Mouse (Mus musculus) ovary, adult 18-20 months (tissue): ENCODE measurements around the gene Stard13.

ENCODE experiments used
- DNase-seq: peaks from one replicate; pipeline ENCODE4 v3.0.0; 2022; ENCODE audit warnings: low spot score, mixed read lengths

Stard13 gene

GRCm38 (mm10) chr5:151180176-151180785, 53.4 kb downstream of the Stard13 start:
- DNase-seq = no peak

GRCm38 (mm10) chr5:151177171-151177570, 56.5 kb downstream of the Stard13 start:
- DNase-seq = no peak

DNA sequence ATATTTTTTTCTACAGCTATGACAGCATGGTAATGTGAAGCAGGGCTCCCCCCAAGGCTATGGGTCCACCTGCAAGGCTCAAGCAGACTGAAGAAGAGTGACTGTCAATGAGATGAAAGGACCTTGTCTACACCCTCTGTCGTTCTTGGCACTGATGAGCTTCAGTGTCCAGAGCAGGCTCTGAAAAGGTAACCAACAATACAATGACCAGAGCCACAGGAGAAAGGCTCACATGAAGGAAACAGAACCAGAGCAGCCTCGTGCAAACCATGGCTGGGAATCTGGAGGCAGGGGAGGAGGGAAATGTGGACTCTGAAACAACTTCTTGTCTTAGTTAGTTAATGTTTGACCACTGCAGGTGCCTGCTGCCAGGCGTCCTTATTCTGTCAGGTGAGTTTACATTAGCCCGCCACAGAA, 57.7 kb downstream of the Stard13 start:
- no peak for DNase-seq

GRCm38 (mm10) chr5:151174485-151175460, 58.9 kb downstream of the Stard13 start:
- no peak for DNase-seq

- no peak for DNase-seq
Observed at GRCm38 (mm10) chr5:151173774-151174173, 59.9 kb downstream of the Stard13 start.

- no peak for DNase-seq
Observed at GRCm38 (mm10) chr5:151170168-151170750, 63.4 kb downstream of the Stard13 start.

- no peak for DNase-seq
Observed at GRCm38 (mm10) chr5:151168191-151168590, 65.4 kb downstream of the Stard13 start.

- DNase-seq = no peak
Observed at GRCm38 (mm10) chr5:151167641-151168040, 66.0 kb downstream of the Stard13 start.

GRCm38 (mm10) chr5:151166266-151166665, 67.4 kb downstream of the Stard13 start:
- DNase-seq = no peak

DNA sequence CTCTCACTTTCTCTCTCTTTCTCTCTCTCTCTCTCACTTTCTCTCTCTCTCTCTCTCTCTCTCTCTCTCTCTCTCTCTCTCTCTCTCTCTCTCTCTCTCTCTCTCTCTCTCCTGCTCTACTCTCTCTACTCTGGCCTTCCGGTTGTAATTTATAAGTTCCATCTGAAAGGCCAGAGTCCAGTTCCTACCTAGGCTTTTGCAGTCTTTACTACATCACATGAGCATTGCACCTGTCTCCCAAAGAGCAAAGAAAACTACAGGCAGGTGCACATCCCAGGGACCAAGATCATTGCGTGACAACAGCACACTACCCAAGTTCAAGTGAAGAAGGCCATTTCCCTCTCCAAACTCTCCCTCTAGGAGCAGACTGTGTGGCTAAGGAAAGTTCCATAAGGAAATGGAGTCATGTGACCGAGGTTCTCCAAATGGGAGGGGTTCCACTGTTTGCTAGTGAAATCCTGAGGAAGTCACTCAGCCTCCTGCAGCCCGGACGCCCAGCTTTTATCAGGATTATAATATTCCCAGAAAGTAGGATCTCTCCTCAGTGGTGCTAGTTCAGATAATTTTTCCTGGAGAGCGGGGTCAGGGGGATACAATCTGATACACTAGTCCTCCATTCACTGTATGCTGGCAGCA, 68.1 kb downstream of the Stard13 start:
- no peak for DNase-seq

DNA sequence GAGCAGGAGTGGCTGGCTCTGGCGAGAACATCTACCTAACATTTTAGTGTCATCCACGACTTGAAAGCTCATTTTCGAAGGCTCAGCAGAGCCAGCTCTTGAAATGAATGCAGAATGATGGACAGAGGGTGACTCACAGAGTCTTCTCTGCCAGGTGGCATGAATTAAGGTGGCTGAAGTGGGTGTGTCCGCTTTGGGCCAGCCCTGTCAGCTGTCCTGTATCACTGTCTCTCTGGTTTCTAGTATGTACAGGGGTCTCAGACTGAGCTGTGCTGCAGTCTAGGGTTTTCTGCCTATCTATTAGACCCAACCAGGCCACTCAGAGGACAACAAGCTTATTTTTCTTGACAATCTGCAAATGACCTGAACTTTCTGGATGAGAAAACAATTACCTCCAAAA, 68.8 kb downstream of the Stard13 start:
- no peak for DNase-seq

DNA sequence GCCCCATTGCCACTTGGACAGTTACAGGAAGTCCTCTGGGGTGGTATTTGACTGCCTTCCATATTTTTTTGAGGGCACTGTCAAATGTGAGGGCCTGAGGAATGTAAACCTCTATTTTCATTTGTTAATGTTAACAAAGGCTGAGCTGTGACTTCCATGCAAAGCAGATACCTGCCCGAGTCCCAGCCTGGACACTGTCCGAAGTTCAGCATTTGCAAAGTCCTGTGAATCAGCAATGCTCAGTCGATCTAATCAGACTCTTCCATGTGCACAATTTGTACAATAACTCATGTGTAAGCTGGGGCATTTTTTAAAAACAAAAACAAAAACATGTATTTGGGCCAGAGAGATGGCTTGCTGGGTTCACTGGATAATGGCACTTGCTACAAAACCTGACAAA, 71.0 kb downstream of the Stard13 start:
- DNase-seq = no peak

DNA sequence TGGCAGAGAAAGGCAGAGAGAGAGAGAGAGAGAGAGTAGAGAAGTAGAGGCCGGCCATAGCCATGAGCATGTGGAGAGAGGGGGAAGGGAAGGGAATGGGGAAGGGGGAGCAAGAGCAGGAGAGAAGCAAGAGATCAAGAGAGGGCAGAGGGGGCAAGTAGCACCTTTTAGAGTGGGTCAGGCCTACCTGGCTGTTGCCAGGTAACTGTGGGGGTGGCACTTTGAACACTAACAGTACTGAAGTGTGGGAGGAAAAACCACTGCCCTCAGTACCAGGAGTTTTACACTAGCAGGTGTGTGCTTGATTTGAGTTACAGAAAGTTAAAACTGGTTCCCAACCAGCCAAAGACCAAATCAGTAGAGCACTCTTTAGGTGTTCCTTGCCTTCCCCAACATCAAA, 78.4 kb downstream of the Stard13 start:
- no peak for DNase-seq

DNA sequence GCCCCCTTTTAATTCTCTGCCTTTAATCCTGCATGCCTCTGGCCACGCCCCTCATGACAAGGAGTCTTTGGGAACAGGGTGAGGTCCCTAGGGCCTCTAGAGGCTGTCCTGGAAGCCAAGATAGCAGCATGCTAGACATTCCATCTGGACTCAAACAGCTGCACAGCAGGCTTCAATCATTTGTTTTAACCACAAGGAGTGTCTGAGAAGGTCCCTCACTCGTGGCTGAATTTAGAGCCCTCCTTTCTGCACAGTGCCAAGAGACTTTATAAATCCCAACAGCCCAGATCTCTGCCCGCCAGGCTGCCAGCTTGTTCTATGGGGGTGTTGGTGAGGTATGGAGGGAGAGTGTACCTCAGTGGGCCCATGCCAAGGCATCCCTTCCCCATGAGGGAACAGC, 78.9 kb downstream of the Stard13 start:
- DNase-seq = no peak

GRCm38 (mm10) chr5:151154030-151154429, 79.6 kb downstream of the Stard13 start:
- no peak for DNase-seq

DNA sequence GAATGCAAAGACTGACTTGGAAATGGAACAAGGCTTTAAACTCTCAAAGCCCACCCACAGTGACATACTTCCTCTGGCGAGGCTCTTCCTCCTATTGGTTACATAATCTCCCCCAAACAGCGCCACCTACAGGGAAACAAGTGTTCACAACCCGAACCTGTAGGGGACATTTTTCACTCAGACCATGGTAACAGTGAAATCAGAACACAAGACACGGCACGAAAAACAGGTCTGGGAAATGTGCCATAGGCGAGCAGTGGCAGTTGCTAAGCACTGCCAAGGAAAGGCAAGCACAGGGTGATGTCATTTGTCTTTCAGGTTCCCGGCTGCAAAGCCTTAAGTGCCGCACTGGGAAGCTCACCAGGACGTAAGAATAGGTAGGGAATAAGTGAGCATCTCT, 82.1 kb downstream of the Stard13 start:
- no peak for DNase-seq

DNA sequence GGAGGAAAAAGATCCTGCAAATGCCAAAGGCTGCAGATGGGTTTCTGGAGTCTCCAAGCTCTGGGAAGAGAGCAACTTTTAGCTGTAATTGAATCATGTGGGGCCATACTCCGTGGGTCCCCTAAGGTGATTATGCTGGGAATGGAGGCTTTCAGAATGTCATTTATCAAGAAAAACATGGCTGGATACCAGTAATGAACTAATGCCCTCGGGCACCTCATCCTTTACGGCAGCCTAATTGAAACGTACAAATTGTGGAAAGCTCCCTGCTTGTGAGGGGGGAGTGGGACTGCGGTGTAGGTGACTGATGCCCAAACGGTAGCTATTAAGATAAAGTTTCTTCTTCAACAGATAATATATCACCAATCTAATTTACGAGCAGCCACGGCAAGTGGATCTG, 84.1 kb downstream of the Stard13 start:
- DNase-seq = no peak

- DNase-seq = no peak
Observed at GRCm38 (mm10) chr5:151148079-151148478, 85.6 kb downstream of the Stard13 start.

GRCm38 (mm10) chr5:151145807-151146206, 87.8 kb downstream of the Stard13 start:
- DNase-seq = no peak

DNA sequence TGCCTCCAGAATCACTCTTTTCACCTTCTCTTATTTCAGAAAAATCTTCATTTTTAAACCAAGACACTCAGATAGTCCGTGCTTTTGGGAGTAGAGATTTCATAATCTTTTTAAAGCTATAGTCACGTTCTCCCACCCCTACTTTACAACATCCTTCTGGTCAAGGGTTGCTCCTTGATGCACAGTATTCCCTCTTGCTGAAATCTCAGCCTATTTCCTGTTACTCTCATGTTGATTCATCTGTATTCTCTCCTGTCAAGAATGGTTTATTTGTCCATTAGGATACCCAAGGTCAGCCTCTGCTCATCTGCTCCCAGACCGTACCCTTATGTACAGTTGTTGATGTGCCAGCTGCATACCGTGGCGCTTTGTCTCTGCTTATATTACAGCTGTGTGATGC, 89.7 kb downstream of the Stard13 start:
- no peak for DNase-seq

- peak; percentile 26 for DNase-seq
Observed at GRCm38 (mm10) chr5:151142671-151143601, 90.7 kb downstream of the Stard13 start.
